Mouse (Mus musculus) CD8-positive naive resting alpha-beta T cell, adult 57 days (primary cell): ENCODE measurements around the gene Galnt2. TPM values are rescaled to one million over a fixed set of nuclear protein-coding genes. Genes with fewer than 3 reads are reported as not detected.

Experiments
- total RNA-seq: library from RNA; stranded (reverse); gene quantifications from one replicate; pipeline ENCODE4 v1.2.4, GENCODE M21; 2023

Galnt2 gene
- total RNA-seq = 35.8 TPM

DNA sequence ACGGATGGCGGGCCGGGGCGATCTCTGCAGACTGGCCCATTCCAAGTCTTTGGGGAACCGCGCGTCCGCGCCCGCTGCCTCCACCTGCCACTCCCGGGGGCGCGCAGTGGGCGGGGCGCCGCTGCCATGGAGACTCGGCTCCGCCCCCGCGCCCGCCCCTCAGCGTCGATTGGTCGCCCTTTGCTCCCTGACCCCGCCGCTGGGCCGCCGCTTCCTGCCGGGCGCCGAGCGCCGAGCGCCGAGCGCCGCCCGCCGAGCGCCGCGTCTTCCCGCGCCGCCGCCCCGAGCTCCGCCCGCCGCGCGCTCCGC lies at the start of gene Galnt2:
Gene Galnt2 (plus strand): TSS at position 216 of the 309 bp plus-strand sequence.

Other genes starting within 250 kb of the Galnt2 start
- 2.2 TPM for gene Abcb10, start 248.3 kb upstream of the Galnt2 start, total RNA-seq
- 66.9 TPM for gene Taf5l, start 210.0 kb upstream of the Galnt2 start, total RNA-seq
- 21.2 TPM for gene Urb2, start 209.9 kb upstream of the Galnt2 start, total RNA-seq
- gene Pgbd5, start 208.3 kb downstream of the Galnt2 start, total RNA-seq = not detected